Mouse (Mus musculus): Measurements from ENCODE around the gene Pacsin3. TPM values are rescaled to one million over a fixed set of nuclear protein-coding genes. Genes with fewer than 3 reads are reported as not detected.

Pacsin3 gene
- polyA plus RNA-seq, 2 experiments: 43.2 to 73.8 TPM

DNA sequence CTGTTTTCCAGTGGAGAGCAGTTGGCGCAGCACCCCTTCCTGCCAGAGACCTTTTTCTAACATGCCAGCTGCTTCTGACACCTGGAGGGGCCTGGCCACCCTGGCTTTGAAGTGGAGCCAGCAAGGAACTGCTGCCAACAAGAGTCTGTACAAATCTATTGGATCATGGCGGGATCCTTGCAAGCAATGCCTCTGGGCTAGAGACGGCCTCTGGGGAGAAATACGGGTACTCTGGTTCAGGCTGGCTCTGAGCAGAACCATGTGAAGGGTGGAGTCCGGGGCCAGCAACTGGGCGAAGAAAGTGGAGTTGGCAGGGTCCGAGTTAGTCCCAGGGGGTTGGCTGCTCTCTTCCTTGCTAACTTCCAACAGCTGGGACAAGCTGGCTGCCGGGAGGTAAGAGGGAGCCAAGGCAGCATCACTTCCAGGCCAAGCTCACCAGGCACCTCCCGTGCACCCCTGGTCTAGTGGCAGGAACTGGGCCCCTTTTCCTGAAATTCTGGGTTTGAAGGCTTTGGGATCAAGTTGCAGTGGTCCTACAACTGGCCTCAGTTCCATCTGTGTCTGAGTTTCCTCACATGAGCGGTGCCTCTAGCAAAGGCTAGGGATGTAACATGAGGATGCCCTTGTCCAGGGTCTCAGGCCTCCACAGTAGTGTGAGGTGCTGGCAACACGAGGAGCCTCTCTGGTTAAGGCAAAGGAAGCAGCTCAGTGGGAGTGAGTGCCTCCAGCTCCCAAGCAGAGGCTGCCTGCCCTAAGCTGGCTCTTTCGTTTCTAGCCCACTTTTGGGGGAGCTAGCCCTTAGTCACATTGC lies 35.6 kb downstream of the Pacsin3 start:
- Histone ChIP-seq H3K27ac (replicated peaks; ENCODE audit: low read depth, low read length) (peak overlapping the region; percentile 48), H3K4me1 (ENCODE audit: control insufficient read depth, insufficient read depth, low read length) (peaks cover 11% of the 10 kb centered on the region), H3K9me3 (ENCODE audit: control insufficient read depth, low read length) (no peaks in the 10 kb centered on the region), H3K9ac (ENCODE audit: low read depth, low read length, severe bottlenecking) (no peak overlapping the region; the same call in 1 of the 2 replicates), H3K4me2 (replicated peaks; ENCODE audit: low read depth, low read length, severe bottlenecking) (no peak overlapping the region), H3K4me3 (replicated peaks; ENCODE audit: low read length) (no peak overlapping the region), H3K36me3 (ENCODE audit: control insufficient read depth, insufficient read depth, low read length) (no peaks in the 10 kb centered on the region), H3K27me3 (ENCODE audit: control insufficient read depth, insufficient read depth, low read length) (no peaks in the 10 kb centered on the region)
- no peak for TF ChIP-seq POLR2A (IDR thresholded peaks at IDR 0.05; ENCODE audit: borderline replicate concordance, extremely low read depth, insufficient read depth, insufficient read length)
- DNase-seq (ENCODE audit: low spot score): peak; percentile 66
- peak; percentile 83 for ATAC-seq (ENCODE audit: low FRiP score, low read depth)
- WGBS: 32% methylated on average over 12 of the region's 12 CpGs

DNA sequence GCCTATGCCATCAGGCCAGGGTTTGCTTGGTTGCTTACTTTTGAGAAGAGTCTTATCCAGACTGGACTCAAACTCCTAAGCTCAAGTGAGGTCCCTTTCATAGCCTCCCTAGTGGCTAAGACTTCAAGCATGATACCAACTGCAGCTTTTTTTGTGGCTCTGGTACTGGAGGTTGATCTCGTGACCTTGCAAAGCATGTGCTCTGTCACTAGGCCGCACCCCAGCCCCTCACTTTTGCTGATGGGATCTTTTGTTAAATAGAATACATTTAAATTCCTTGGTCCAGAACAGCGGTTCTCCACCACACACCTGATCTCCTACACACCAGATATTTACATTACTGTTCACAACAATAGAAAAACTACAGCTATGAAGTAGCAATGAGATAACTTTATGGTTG lies 38.5 kb downstream of the Pacsin3 start:
- WGBS: 96% methylated on average over 3 of the region's 3 CpGs
- no peaks in the 10 kb centered on the region for H3K36me3 ChIP-seq (ENCODE audit: control insufficient read depth, insufficient read depth, low read length)
- no peak overlapping the region for H3K27ac ChIP-seq (replicated peaks; ENCODE audit: low read depth, low read length)
- DNase-seq (ENCODE audit: low spot score): no peak
- no peak overlapping the region for H3K4me3 ChIP-seq (replicated peaks; ENCODE audit: low read length)
- H3K9me3 ChIP-seq (ENCODE audit: control insufficient read depth, low read length): no peaks in the 10 kb centered on the region
- TF ChIP-seq POLR2A (IDR thresholded peaks at IDR 0.05; ENCODE audit: borderline replicate concordance, extremely low read depth, insufficient read depth, insufficient read length): no peak
- ATAC-seq (ENCODE audit: low FRiP score, low read depth): no peak
- H3K4me2 ChIP-seq (replicated peaks; ENCODE audit: low read depth, low read length, severe bottlenecking): no peak overlapping the region
- H3K9ac ChIP-seq (ENCODE audit: low read depth, low read length, severe bottlenecking): no peak overlapping the region
- no peaks in the 10 kb centered on the region for H3K27me3 ChIP-seq (ENCODE audit: control insufficient read depth, insufficient read depth, low read length)
- H3K4me1 ChIP-seq (ENCODE audit: control insufficient read depth, insufficient read depth, low read length): peaks cover 15% of the 10 kb centered on the region

DNA sequence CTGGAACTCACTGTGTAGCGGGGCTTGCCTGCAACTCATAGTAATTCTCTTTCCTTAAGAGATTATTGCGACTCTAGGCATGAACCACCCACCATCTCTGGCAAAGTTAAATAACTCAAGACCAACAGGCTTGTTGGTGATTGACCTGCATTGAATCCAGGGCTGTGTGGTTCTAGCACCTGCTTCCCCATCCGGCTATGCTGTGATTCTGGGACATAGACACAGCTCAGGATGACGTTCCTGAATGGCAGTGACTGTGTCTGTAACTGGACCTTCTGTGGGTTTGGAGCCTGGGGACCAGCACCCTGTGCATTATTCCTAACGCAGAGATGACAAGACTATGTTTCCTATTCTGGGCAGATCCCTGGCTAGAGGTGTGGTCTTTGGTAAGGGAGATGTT lies 40.1 kb downstream of the Pacsin3 start:
- Histone ChIP-seq H3K36me3 (ENCODE audit: control insufficient read depth, insufficient read depth, low read length) (no peaks in the 10 kb centered on the region), H3K4me3 (replicated peaks; ENCODE audit: low read length) (no peak overlapping the region), H3K9ac (ENCODE audit: low read depth, low read length, severe bottlenecking) (no peak overlapping the region), H3K9me3 (ENCODE audit: control insufficient read depth, low read length) (no peaks in the 10 kb centered on the region), H3K4me1 (ENCODE audit: control insufficient read depth, insufficient read depth, low read length) (peaks cover 18% of the 10 kb centered on the region), H3K4me2 (replicated peaks; ENCODE audit: low read depth, low read length, severe bottlenecking) (no peak overlapping the region), H3K27me3 (ENCODE audit: control insufficient read depth, insufficient read depth, low read length) (no peaks in the 10 kb centered on the region), H3K27ac (replicated peaks; ENCODE audit: low read depth, low read length) (no peak overlapping the region)
- ATAC-seq (ENCODE audit: low FRiP score, low read depth): no peak
- 82% methylated on average over 5 of the region's 5 CpGs for WGBS
- no peak for TF ChIP-seq POLR2A (IDR thresholded peaks at IDR 0.05; ENCODE audit: borderline replicate concordance, extremely low read depth, insufficient read depth, insufficient read length)
- DNase-seq (ENCODE audit: low spot score): no peak

- no peak overlapping the region for H3K4me2 ChIP-seq (replicated peaks; ENCODE audit: low read depth, low read length, severe bottlenecking)
- peaks cover 7% of the 10 kb centered on the region for H3K4me1 ChIP-seq (ENCODE audit: control insufficient read depth, insufficient read depth, low read length)
- no peak for TF ChIP-seq POLR2A (IDR thresholded peaks at IDR 0.05; ENCODE audit: borderline replicate concordance, extremely low read depth, insufficient read depth, insufficient read length)
- no peak overlapping the region for H3K9ac ChIP-seq (ENCODE audit: low read depth, low read length, severe bottlenecking)
- no peak overlapping the region for H3K4me3 ChIP-seq (replicated peaks; ENCODE audit: low read length)
- H3K9me3 ChIP-seq (ENCODE audit: control insufficient read depth, low read length): no peaks in the 10 kb centered on the region
- 30% methylated on average over 3 of the region's 3 CpGs for WGBS
- H3K27ac ChIP-seq (replicated peaks; ENCODE audit: low read depth, low read length): no peak overlapping the region
- H3K36me3 ChIP-seq (ENCODE audit: control insufficient read depth, insufficient read depth, low read length): no peaks in the 10 kb centered on the region
- ATAC-seq (ENCODE audit: low FRiP score, low read depth) (peak; percentile 83), DNase-seq (ENCODE audit: low spot score) (peak; percentile 52)
- no peaks in the 10 kb centered on the region for H3K27me3 ChIP-seq (ENCODE audit: control insufficient read depth, insufficient read depth, low read length)
Observed at GRCm38 (mm10) chr2:91299156-91299555, 43.4 kb downstream of the Pacsin3 start.

GRCm38 (mm10) chr2:91300784-91301183 lies 45.0 kb downstream of the Pacsin3 start:
- no peak for ATAC-seq (ENCODE audit: low FRiP score, low read depth)
- DNase-seq (ENCODE audit: low spot score): no peak
- no peaks in the 10 kb centered on the region for H3K9me3 ChIP-seq (ENCODE audit: control insufficient read depth, low read length)
- no peak overlapping the region for H3K4me2 ChIP-seq (replicated peaks; ENCODE audit: low read depth, low read length, severe bottlenecking)
- WGBS: 96% methylated on average over 2 of the region's 2 CpGs
- no peak overlapping the region for H3K4me3 ChIP-seq (replicated peaks; ENCODE audit: low read length)
- H3K9ac ChIP-seq (ENCODE audit: low read depth, low read length, severe bottlenecking): no peak overlapping the region
- peaks cover 7% of the 10 kb centered on the region for H3K4me1 ChIP-seq (ENCODE audit: control insufficient read depth, insufficient read depth, low read length)
- H3K27ac ChIP-seq (replicated peaks; ENCODE audit: low read depth, low read length): no peak overlapping the region
- H3K27me3 ChIP-seq (ENCODE audit: control insufficient read depth, insufficient read depth, low read length): no peaks in the 10 kb centered on the region
- no peaks in the 10 kb centered on the region for H3K36me3 ChIP-seq (ENCODE audit: control insufficient read depth, insufficient read depth, low read length)
- TF ChIP-seq POLR2A (IDR thresholded peaks at IDR 0.05; ENCODE audit: borderline replicate concordance, extremely low read depth, insufficient read depth, insufficient read length): no peak

Measured in limb, embryonic 14.5 days (tissue).